Mouse (Mus musculus) cerebellum, adult 11-12 months (tissue): Measurements from ENCODE around the gene Zfp846.
A peak's percentile ranks its signal among the peaks of the same experiment; 100 is the strongest.

Source experiments
- DNase-seq: peaks from one replicate; pipeline ENCODE4 v3.0.0; 2022

Gene Zfp846

GRCm38 (mm10) chr9:20638552-20638951 lies 57.5 kb downstream of the Zfp846 start:
- DNase-seq: no peak

GRCm38 (mm10) chr9:20639486-20639885 lies 58.4 kb downstream of the Zfp846 start:
- DNase-seq: no peak

- no peak for DNase-seq
Measured at GRCm38 (mm10) chr9:20641501-20641900, 60.4 kb downstream of the Zfp846 start.

- DNase-seq: peak; percentile 58
Measured at GRCm38 (mm10) chr9:20642101-20642895, 61.2 kb downstream of the Zfp846 start, which contains the start of gene Ubl5. Gene Ubl5 (plus strand): TSS chr9:20642878.

- peak; percentile 68 for DNase-seq
Measured at GRCm38 (mm10) chr9:20642896-20643466, 61.9 kb downstream of the Zfp846 start.

GRCm38 (mm10) chr9:20643781-20644180 lies 62.7 kb downstream of the Zfp846 start:
- no peak for DNase-seq

- peak; percentile 72 for DNase-seq
Measured at GRCm38 (mm10) chr9:20644360-20645081, 63.4 kb downstream of the Zfp846 start, which contains the start of gene Fbxl12. Gene Fbxl12 (minus strand): TSS chr9:20644767.

- DNase-seq: no peak
Measured at GRCm38 (mm10) chr9:20645121-20645520, 64.0 kb downstream of the Zfp846 start.

- DNase-seq: peak; percentile 99
Measured at GRCm38 (mm10) chr9:20651602-20652259, 70.6 kb downstream of the Zfp846 start, which contains the start of gene Pin1. Gene Pin1 (plus strand): TSS chr9:20652095.

GRCm38 (mm10) chr9:20652260-20652658 lies 71.2 kb downstream of the Zfp846 start:
- DNase-seq: no peak

- DNase-seq: no peak
Measured at GRCm38 (mm10) chr9:20653859-20654258, 72.8 kb downstream of the Zfp846 start.
